Mouse (Mus musculus): Measurements from ENCODE around the gene Hapln4. TPM values are rescaled to one million over a fixed set of nuclear protein-coding genes. Genes with fewer than 3 reads are reported as not detected.
"Not testable (repeated sequence)": the region's sequence is repeated elsewhere in the genome, so short reads cannot be mapped to it uniquely, and the experiment has no call there.

Hapln4 gene
- under 1 TPM in 1 of 4 experiments, not detected in 3; 0.06 TPM for total RNA-seq (2022)

DNA sequence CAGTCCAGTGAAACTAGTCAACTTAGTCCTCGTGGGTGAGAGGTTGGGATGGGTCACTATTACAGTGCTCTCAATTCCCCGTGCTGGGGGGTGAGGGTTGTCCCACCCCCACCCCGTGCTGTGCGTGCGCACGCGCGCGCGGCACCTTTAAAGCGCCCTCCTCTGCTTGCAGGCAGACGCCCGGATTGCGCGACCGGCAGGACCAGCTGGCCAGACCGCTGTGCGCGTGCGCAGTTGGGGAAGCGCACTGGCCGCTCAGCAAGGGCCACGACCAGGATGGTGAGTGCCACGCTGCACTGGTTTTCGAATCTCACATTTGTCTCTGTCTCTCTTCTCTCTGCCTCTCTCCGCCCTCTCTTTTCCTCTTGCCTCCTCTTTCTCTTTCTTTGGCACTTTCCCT is at the start of gene Hapln4:
Gene Hapln4, plus strand, starts transcription at position 173 of the 400 bp plus-strand sequence.
- peak; percentile 10 for DNase-seq (ENCODE audit: low spot score)

- no peak for DNase-seq (ENCODE audit: low spot score)
Measured at GRCm38 (mm10) chr8:70037994-70038393, 45.3 kb upstream of the Hapln4 start.

- DNase-seq (ENCODE audit: low spot score) = no peak
Measured at GRCm38 (mm10) chr8:70041885-70042546, 41.2 kb upstream of the Hapln4 start.

DNA sequence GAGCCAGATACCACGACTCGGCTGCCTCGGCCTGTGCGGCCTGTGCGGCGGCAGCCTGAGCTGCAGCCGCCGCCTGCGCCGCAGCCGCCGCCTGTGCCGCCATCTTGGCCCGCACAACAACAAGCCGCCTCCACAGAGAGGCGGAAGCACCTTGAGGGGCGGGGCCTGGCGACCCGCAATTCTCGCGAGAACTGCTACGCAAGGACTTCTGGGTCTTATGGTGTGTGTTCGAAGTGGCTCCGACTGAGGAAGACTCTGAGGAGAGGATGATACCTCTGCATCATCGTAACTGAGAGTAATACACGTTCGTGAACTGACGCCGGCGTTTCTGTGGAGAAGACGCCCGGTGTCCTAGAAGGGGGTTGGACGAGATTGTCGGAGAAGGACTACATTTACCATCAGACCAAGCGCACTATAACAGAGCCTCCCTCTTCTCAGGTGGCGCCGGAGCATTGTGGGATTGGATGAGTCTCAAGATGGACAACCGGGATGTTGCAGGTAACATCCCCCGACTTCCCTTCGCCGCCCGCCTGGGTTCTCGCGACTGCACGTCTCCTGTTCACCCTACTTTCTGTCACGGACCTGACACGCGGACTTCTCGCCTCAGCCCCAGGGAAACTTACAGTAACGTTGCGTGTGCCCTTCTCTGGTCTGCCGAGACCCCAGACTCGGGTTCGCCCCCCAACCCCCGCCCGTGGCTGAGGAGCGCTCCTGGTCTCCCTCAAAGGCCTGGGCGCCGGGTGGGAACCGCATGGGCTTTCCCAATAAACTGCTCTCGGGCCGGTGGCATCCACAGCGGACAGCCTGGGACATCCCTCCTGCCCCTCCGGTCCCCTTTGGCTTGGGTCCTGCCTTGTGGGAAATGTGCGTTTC is 40.4 kb upstream of the Hapln4 start, which contains the start of the genes Mau2 and Sugp1:
Gene Mau2, minus strand, starts transcription at position 152 of the 873 bp plus-strand sequence.
Gene Sugp1, plus strand, starts transcription at position 231 of the 873 bp plus-strand sequence.
- peak; percentile 95 for DNase-seq (ENCODE audit: low spot score)

DNA sequence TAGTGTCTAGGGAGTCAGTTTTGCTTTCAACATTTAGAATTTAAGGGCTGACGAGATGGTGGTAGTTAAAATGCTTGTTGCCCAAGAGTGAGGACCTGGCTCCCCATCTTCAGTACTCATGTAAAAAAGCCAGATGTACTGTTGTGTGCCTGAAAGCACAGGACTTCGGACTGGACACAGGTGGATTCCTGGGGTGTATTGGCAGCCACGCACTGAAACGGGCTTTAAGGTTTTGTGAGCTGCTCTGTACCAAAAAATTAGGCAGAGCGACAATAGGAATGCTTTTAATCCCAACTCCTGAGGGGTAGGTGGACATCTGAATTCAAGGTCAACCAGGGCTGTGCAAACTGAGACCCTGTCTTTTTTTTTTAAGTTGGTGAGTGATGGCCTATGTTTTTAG is 39.3 kb upstream of the Hapln4 start:
- DNase-seq (ENCODE audit: low spot score) = no peak

GRCm38 (mm10) chr8:70049662-70050061 is 33.6 kb upstream of the Hapln4 start:
- no peak for DNase-seq (ENCODE audit: low spot score)

DNA sequence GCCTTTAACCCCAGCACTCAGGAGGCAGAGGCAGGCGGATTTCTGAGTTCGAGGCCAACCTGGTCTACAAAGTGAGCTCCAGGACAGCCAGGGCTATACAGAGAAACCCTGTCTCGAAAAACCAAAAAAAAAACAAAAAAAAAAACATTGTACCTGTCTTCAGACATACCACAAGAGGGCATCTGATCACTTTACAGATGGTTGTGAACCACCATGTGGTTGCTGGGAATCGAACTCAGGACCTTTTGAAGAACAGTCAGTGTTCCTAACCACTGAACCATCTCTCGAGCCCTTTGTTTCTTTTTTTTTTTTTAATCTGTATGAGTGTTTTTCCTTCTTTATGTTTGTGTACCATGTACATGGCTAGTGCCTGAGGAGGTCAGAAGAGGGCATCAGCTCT is 32.8 kb upstream of the Hapln4 start:
- not testable (repeated sequence) for DNase-seq (ENCODE audit: low spot score)

DNA sequence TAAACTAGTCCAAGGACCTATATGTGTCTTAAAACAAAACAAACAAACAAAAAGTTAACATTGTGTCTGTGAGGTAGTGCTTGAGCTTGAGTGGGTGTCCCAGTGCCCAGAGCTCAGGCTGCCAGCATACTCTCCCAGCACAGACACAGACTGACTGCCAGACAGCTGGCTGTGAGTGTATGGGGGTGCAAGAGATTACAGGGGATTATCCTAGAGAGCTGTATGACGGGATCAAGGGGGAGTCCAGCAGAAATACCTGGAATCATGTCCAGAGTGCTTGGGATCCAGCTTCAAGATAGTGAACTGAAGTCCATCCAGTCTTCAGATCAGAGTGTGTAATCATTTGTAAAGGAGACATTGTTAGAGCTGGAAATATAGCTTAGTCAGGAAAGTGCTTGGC is 25.5 kb upstream of the Hapln4 start:
- DNase-seq (ENCODE audit: low spot score) = no peak

- no peak for DNase-seq (ENCODE audit: low spot score)
Measured at GRCm38 (mm10) chr8:70071836-70072440, 11.3 kb upstream of the Hapln4 start.

- DNase-seq (ENCODE audit: low spot score) = peak; percentile 21
Measured at GRCm38 (mm10) chr8:70072441-70073069, 10.7 kb upstream of the Hapln4 start, which contains the start of gene Tm6sf2. Gene Tm6sf2, plus strand, starts transcription at chr8:70072924.

DNA sequence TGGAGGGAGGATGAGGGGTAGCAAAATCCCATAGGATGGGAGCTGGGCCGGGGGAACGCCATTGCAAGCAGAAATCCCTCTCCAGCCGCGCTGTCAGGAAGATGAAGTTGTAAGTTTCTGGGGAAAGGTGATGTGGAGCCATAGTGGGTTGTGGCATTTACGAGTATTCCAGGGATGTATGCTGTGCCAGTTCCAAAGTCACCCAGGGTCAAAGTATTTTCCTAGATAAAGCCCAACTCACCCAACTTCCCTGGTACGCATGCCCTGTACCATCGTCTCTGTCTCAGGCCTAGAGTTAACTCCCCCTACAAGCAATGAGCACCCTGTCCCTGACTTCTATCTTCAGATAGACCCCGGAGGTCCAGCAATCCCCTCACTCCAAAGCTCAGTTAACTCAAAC is 10.1 kb upstream of the Hapln4 start:
- no peak for DNase-seq (ENCODE audit: low spot score)

GRCm38 (mm10) chr8:70073682-70074081 is 9.6 kb upstream of the Hapln4 start:
- DNase-seq (ENCODE audit: low spot score) = no peak

GRCm38 (mm10) chr8:70081976-70082375 is 1.3 kb upstream of the Hapln4 start:
- no peak for DNase-seq (ENCODE audit: low spot score)

GRCm38 (mm10) chr8:70084191-70085065 is 1.2 kb downstream of the Hapln4 start:
- no peak for DNase-seq (ENCODE audit: low spot score)

GRCm38 (mm10) chr8:70086151-70086550 is 2.9 kb downstream of the Hapln4 start:
- DNase-seq (ENCODE audit: low spot score) = no peak

- DNase-seq (ENCODE audit: low spot score) = no peak
Measured at GRCm38 (mm10) chr8:70087237-70087636, 4.0 kb downstream of the Hapln4 start.

- no peak for DNase-seq (ENCODE audit: low spot score)
Measured at GRCm38 (mm10) chr8:70087836-70088650, 4.8 kb downstream of the Hapln4 start.

- DNase-seq (ENCODE audit: low spot score) = no peak
Measured at GRCm38 (mm10) chr8:70089296-70089960, 6.2 kb downstream of the Hapln4 start.

GRCm38 (mm10) chr8:70092786-70093185 is 9.5 kb downstream of the Hapln4 start:
- no peak for DNase-seq (ENCODE audit: low spot score)
